Mouse (Mus musculus): ENCODE measurements around the gene Psen2. TPM values are rescaled to one million over a fixed set of nuclear protein-coding genes. Genes with fewer than 3 reads are reported as not detected.

Psen2 gene
- total and polyA plus RNA-seq, 3 experiments, result 23.4 to 46.1 (median 45.3) TPM

DNA sequence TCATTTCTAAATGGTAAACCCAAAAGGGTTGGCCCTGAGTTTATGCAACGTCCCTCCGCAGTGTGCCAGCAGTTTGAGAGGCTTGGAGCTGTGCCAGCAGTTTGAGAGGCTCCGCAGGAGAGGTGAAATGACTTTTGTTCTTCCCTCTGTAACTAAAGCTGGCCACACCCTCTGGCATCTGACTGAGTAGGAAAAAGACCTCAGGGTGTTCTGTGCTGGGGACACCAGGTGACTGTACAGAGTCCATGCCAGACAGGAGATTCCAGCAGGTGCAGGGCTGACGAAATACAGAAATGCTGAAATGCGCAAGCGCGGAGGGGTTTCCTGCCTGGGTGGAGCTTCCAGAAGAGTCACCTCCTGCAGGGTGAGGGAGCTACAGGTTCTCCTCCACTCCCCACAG lies 16.4 kb upstream of the Psen2 start (continued):
- peak; percentile 86 for TF ChIP-seq NRF1 (IDR thresholded peaks at IDR 0.05; ENCODE audit: low read depth, low read length)
- peak; percentile 77 for TF ChIP-seq BHLHE40 (IDR thresholded peaks at IDR 0.05; ENCODE audit: low read depth, low read length)
- no peak for TF ChIP-seq SMC3 (IDR thresholded peaks at IDR 0.05; ENCODE audit: low read depth, low read length)
- peak; percentile 57; the same call in 1 of the 2 replicates for TF ChIP-seq TBP (conservative IDR thresholded peaks at IDR 0.05; ENCODE audit: low read depth, low read length)
- no peak for TF ChIP-seq E2F4 (IDR thresholded peaks at IDR 0.05; ENCODE audit: insufficient replicate concordance, low read depth, low read length)
- no peak for TF ChIP-seq POLR2AphosphoS2 (IDR thresholded peaks at IDR 0.05; ENCODE audit: low read depth, low read length)

DNA sequence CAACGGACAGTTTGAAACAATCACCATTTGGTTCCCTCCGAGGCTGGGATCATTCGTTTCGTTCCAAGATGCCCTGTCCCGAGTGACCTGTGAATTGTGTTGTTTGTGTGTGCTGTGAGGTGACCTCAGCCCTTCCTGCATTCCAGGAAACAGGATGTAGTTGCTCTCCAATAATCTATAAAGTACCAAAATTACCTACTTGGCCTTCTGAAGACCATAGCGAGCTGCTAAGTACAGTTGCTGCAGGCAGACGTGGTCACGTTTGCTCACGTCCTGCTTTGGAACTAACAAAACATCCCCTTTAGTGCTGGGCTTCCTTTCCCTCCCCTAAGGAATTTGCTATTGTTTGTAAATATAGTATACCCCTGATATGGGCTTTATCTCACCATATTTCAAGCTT lies 14.3 kb upstream of the Psen2 start:
- Histone ChIP-seq H3K4me3 (replicated peaks in 1 of 3; ENCODE audit: low read depth in 2 of 3, low read length in 2 of 3, poor library complexity in 1 of 3) (no peak overlapping the region), H3K27me3 (replicated peaks) (no peaks in the 10 kb centered on the region), H3K9me3 (replicated peaks; ENCODE audit: low read length) (peaks cover 15% of the 10 kb centered on the region), H3K79me2 (replicated peaks; ENCODE audit: control insufficient read depth, extremely low read depth, insufficient read depth, poor library complexity, severe bottlenecking) (no peaks in the 10 kb centered on the region), H3K9ac (ENCODE audit: insufficient read depth, low read depth) (no peak overlapping the region), H3K27ac (ENCODE audit: insufficient read depth, low read depth) (no peak overlapping the region), H3K4me1 (ENCODE audit: control insufficient read depth in 1 of 2, insufficient read depth in 2 of 2) (peaks cover 6 to 25% of the 10 kb centered on the region in 2 experiments; a peak in 3 of 4 replicates), H3K4me2 (ENCODE audit: insufficient read depth, low read depth, poor library complexity, severe bottlenecking) (no peak overlapping the region), H3K36me3 (replicated peaks in 1 of 2; ENCODE audit: control insufficient read depth in 1 of 2, insufficient read depth in 1 of 2, low read length in 1 of 2) (no peaks in the 10 kb centered on the region)
- in situ Hi-C loops (cut with MboI; ENCODE audit: low pct_ligation_motif_present, low pct_unique_long_range_greater_than_20kb, low sequenced_read_pairs) (no loop called here), dilution Hi-C loops (cut with MboI; ENCODE audit: extremely low pct_ligation_motif_present, extremely low pct_unique_long_range_greater_than_20kb, low sequenced_read_pairs) (no loop called here)
- TF ChIP-seq NRF1 (IDR thresholded peaks at IDR 0.05; ENCODE audit: low read depth, low read length) (no peak), TCF12 (IDR thresholded peaks at IDR 0.05; ENCODE audit: low read depth, low read length) (no peak), MAZ (IDR thresholded peaks at IDR 0.05; ENCODE audit: low read depth, low read length) (no peak), POLR2AphosphoS2 (IDR thresholded peaks at IDR 0.05; ENCODE audit: low read depth, low read length) (no peak), CTCF (conservative IDR thresholded peaks at IDR 0.05 in 1 of 2, IDR thresholded peaks at IDR 0.05 in 1 of 2; ENCODE audit: low read depth in 2 of 2, low read length in 2 of 2) (no peak), MYC (IDR thresholded peaks at IDR 0.05; ENCODE audit: low read depth, low read length) (no peak), EP300 (IDR thresholded peaks at IDR 0.05; ENCODE audit: low read length) (no peak), ETS1 (conservative IDR thresholded peaks at IDR 0.05; ENCODE audit: low read depth, low read length) (no peak)
- no peak for DNase-seq (ENCODE audit: extremely low read depth)

- peaks cover 8% of the 10 kb centered on the region for H3K9me3 ChIP-seq (replicated peaks; ENCODE audit: low read length)
- H3K27ac ChIP-seq (ENCODE audit: insufficient read depth, low read depth), result no peak overlapping the region
- dilution Hi-C loops (cut with MboI; ENCODE audit: extremely low pct_ligation_motif_present, extremely low pct_unique_long_range_greater_than_20kb, low sequenced_read_pairs) (no loop called here), in situ Hi-C loops (cut with MboI; ENCODE audit: low pct_ligation_motif_present, low pct_unique_long_range_greater_than_20kb, low sequenced_read_pairs) (loop anchor here (25.0 kb wide), 2 partner anchors 262 to 487 kb away; no protein-coding TSS in a partner anchor)
- TF ChIP-seq CHD2 (IDR thresholded peaks at IDR 0.05; ENCODE audit: low read length), result no peak
- no peak for TF ChIP-seq MYC (IDR thresholded peaks at IDR 0.05; ENCODE audit: low read depth, low read length)
- TF ChIP-seq GABPA (IDR thresholded peaks at IDR 0.05; ENCODE audit: insufficient replicate concordance, low read depth, low read length), result no peak
- no peaks in the 10 kb centered on the region for H3K27me3 ChIP-seq (replicated peaks)
- H3K4me2 ChIP-seq (ENCODE audit: insufficient read depth, low read depth, poor library complexity, severe bottlenecking), result no peak overlapping the region
- H3K4me3 ChIP-seq (replicated peaks in 1 of 3; ENCODE audit: low read depth in 2 of 3, low read length in 2 of 3, poor library complexity in 1 of 3), result no peak overlapping the region
- H3K9ac ChIP-seq (ENCODE audit: insufficient read depth, low read depth), result no peak overlapping the region
- no peak for DNase-seq (ENCODE audit: extremely low read depth)
- no peaks in the 10 kb centered on the region for H3K79me2 ChIP-seq (replicated peaks; ENCODE audit: control insufficient read depth, extremely low read depth, insufficient read depth, poor library complexity, severe bottlenecking)
- H3K36me3 ChIP-seq (replicated peaks in 1 of 2; ENCODE audit: control insufficient read depth in 1 of 2, insufficient read depth in 1 of 2, low read length in 1 of 2), result no peaks in the 10 kb centered on the region
- peaks cover 6 to 15% of the 10 kb centered on the region in 2 experiments; a peak in 3 of 4 replicates for H3K4me1 ChIP-seq (ENCODE audit: control insufficient read depth in 1 of 2, insufficient read depth in 2 of 2)
Measured at GRCm38 (mm10) chr1:180274725-180275308, 11.6 kb upstream of the Psen2 start.

All from CH12.LX (cell line).